Mouse (Mus musculus): ENCODE data around the gene Msx3. TPM values are rescaled to one million over a fixed set of nuclear protein-coding genes. Genes with fewer than 3 reads are reported as not detected.

Msx3 gene
- total RNA-seq, 2 experiments from 2014 or later = not detected

DNA sequence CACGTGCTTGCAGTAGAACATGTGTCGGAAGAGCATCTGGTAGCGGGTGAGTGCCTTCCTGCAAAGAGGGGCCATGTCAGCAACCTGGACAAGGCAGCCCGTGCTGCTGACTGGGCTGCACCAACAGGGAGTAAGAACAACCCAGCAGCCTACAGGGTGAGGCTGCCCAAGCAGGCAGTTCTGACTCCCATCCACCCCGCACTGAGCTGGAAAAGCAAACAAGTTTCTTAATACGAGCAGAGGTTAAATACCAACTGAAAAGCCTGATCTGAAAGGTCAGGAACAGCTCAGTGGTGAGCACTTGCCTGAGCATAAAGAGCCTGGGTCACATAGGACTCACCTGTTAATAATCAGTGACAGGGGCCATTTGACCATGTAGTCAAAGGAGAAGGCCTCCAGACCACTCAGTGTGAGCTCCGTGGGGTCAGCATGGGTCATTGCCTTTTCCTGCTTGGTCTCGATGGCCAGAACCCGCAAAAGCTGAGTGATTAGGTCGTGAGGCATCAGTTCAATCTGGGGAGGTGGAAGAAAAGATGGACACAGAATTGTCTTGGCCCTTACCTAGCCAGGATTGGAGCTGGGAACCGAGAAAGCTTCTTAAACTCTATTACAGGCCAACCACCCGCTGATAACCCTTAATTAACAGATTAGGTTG, 47.7 kb downstream of the Msx3 start:
- DNase-seq (ENCODE audit: low spot score) = no peak
- intact Hi-C loops (cut with DNase I) = no loop called here

DNA sequence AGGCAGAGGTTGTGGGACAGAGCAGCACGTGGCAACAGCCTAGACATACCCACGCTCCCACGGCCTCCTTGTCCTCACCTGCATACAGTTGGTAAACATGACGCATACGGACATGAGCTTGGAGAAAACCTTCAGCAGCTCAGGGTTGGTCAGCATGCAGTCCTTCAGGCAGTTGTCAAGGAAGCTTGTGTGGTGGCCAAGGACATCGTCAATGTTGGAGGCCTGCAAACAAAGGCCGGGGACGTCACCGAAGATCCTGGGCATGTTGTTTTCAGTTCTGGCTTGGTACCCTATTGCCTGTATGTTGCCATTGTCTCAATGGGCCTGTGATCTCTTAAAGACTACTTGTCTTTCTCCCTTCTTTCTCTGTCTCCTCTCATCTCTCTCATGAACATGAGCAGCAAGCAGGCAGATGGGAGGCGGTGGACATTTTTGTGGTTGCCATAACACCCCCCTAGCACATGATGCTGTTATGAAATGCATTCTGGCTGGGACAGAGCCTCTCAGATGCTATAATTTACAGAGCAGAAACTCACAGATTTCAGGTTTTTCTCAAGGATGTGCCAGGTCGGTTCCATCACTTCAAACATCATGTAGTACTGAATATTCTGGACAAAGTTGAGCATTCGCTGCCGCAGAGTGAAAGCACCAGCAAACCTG, 50.1 kb downstream of the Msx3 start:
- intact Hi-C loops (cut with DNase I) = no loop called here
- peak; percentile 0 for DNase-seq (ENCODE audit: low spot score)

Other genes starting within 250 kb of the Msx3 start
- under 1 TPM in 1 of 2 experiments, not detected in 1; 0.28 TPM for gene Adgra1, start 214.9 kb downstream of the Msx3 start, total RNA-seq (2021)
- not detected for gene Kndc1, start 154.4 kb downstream of the Msx3 start, total RNA-seq (2021)
- gene Utf1, start 105.3 kb downstream of the Msx3 start, total RNA-seq (2021) = not detected
- gene 6430531B16Rik, start 70.3 kb downstream of the Msx3 start, total RNA-seq (2021) = not detected
- under 1 TPM; 0.20 to 0.73 TPM for gene Adam8, start 56.5 kb downstream of the Msx3 start, total RNA-seq (2021)
- 10 to 100 TPM; 10.9 to 11.2 TPM for gene Zfp511, start 12.7 kb downstream of the Msx3 start, total RNA-seq (2021)
- 10 to 100 TPM; 25.4 to 27.2 TPM for gene Tubgcp2, start 12.4 kb downstream of the Msx3 start, total RNA-seq (2021)
- not detected for gene Caly, start 33.5 kb upstream of the Msx3 start, total RNA-seq (2021)
- gene Prap1, start 44.3 kb upstream of the Msx3 start, total RNA-seq (2021) = not detected
- 10 to 100 TPM; 80.9 to 84.0 TPM for gene Fuom, start 53.4 kb upstream of the Msx3 start, total RNA-seq (2021)
- gene Paox, start 66.7 kb upstream of the Msx3 start, total RNA-seq (2021) = 1 to 10 TPM; 3.5 to 3.7 TPM
- gene Echs1, start 67.4 kb upstream of the Msx3 start, total RNA-seq (2021) = 100 to 1,000 TPM; 441 to 471 TPM
- gene Mtg1, start 88.5 kb upstream of the Msx3 start, total RNA-seq (2021) = 10 to 100 TPM; 22.9 to 30.8 TPM
- gene Sprn, start 105.8 kb upstream of the Msx3 start, total RNA-seq (2021) = under 1 TPM; 0.36 to 0.84 TPM
- not detected for gene Olfr522, start 115.7 kb upstream of the Msx3 start, total RNA-seq (2021)
- gene Olfr523, start 124.1 kb upstream of the Msx3 start, total RNA-seq (2021) = not detected
- not detected for gene Olfr524, start 156.9 kb upstream of the Msx3 start, total RNA-seq (2021)
- not detected for gene Cd163l1, start 169.2 kb upstream of the Msx3 start, total RNA-seq (2021)
- not detected for gene 5830411N06Rik, start 198.2 kb upstream of the Msx3 start, total RNA-seq (2021)